29 mouse cellular contexts compared by ENCODE assay signal in the genomic region with DNA sequence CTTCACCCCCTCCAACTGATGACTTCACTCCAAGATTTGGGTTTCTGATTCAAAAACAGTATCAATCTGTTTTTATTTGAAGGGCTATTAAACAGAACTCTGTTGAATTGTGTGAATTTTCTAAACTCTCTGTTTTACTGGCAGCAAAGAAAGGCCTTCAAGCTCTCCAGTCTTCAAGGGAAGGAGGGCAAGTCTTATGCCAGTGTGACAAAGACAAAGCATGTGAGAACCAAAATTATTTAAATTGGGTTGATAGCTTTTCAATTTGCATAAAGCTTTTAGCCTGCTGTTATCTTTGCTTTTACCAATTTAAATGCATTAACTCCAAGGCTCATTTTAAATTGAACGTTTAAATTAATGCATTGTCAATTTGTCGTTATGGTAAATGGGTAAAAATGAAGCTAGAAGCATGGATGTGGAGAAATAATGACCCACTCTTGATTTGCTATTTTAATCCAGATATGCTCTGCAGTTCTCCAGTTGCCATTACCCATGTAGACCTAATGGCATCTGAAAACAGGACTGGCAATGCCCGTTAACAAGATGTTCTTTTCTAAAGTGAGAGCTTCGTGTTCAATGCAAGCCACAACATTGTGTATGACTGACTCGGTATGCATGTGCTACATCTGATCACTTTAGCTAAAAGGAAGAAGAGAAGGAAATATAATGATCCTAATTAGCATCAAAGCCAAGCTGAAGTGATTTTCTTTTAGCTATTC.
DNase-seq lines count a peak whose midpoint lies in the region; ATAC-seq and TF ChIP-seq lines count a peak whose summit lies in the region.
"Had no signal": no experiment of that assay in that cellular context is flagged by ENCODE, and none has a peak within 500 bp of the region (broad histone marks: within the 10 kb centered on the region; RNA-seq: fewer than 3 reads in every experiment).

No protein-coding gene starts in this region.

- H3K36me3 ChIP-seq in forebrain, embryonic 13.5 days (ENCODE audit: poor library complexity, severe bottlenecking): no peaks in the 10 kb centered on the region
- H3K36me3 ChIP-seq in forebrain, embryonic 11.5 days (ENCODE audit: control insufficient read depth, insufficient read depth, low read length): no peaks in the 10 kb centered on the region
- H3K36me3 ChIP-seq in forebrain, embryonic 14.5 days (ENCODE audit: control insufficient read depth, insufficient read depth, low read length): no peaks in the 10 kb centered on the region
- no peaks in the 10 kb centered on the region for H3K36me3 ChIP-seq in forebrain, postnatal 0 days (ENCODE audit: insufficient read depth)
- H3K36me3 ChIP-seq: embryonic facial prominence, embryonic 10.5 days; embryonic facial prominence, embryonic 13.5 days; G1E; heart, embryonic 12.5 days; heart, embryonic 15.5 days; hindbrain, embryonic 12.5 days; hindbrain, embryonic 15.5 days had no signal

- H3K9me3 ChIP-seq in forebrain, embryonic 13.5 days (replicated peaks): 0 out of 2 replicates have a peak, but pooled peaks cover 3% of the 10 kb centered on the region
- no peaks in the 10 kb centered on the region for H3K9me3 ChIP-seq in forebrain, embryonic 11.5 days (ENCODE audit: control insufficient read depth, low read length)
- no peaks in the 10 kb centered on the region for H3K9me3 ChIP-seq in forebrain, embryonic 14.5 days (replicated peaks; ENCODE audit: control insufficient read depth, low read length)
- no peaks in the 10 kb centered on the region for H3K9me3 ChIP-seq in forebrain, postnatal 0 days (ENCODE audit: low read length)
- H3K9me3 ChIP-seq: embryonic facial prominence, embryonic 10.5 days; embryonic facial prominence, embryonic 13.5 days; heart, embryonic 15.5 days; hindbrain, embryonic 12.5 days; hindbrain, embryonic 15.5 days had no signal

- H3K4me1 ChIP-seq in forebrain, embryonic 13.5 days: no peaks in the 10 kb centered on the region
- no peaks in the 10 kb centered on the region for H3K4me1 ChIP-seq in forebrain, embryonic 11.5 days (replicated peaks; ENCODE audit: control insufficient read depth, insufficient read depth, low read length)
- no peaks in the 10 kb centered on the region for H3K4me1 ChIP-seq in forebrain, embryonic 14.5 days (ENCODE audit: control insufficient read depth, insufficient read depth, low read length)
- H3K4me1 ChIP-seq in forebrain, postnatal 0 days (ENCODE audit: insufficient read depth): 0 out of 2 replicates have a peak, but pooled peaks cover 2% of the 10 kb centered on the region
- H3K4me1 ChIP-seq: embryonic facial prominence, embryonic 10.5 days; embryonic facial prominence, embryonic 13.5 days; heart, embryonic 12.5 days; heart, embryonic 15.5 days; hindbrain, embryonic 12.5 days; hindbrain, embryonic 15.5 days had no signal

- H3K9ac ChIP-seq in forebrain, embryonic 13.5 days: no peak overlapping the region
- no peak overlapping the region for H3K9ac ChIP-seq in forebrain, embryonic 11.5 days (ENCODE audit: low read length)
- H3K9ac ChIP-seq in forebrain, embryonic 14.5 days (ENCODE audit: low read length): no peak overlapping the region
- H3K9ac ChIP-seq in forebrain, postnatal 0 days: no peak overlapping the region
- H3K9ac ChIP-seq: embryonic facial prominence, embryonic 13.5 days; heart, embryonic 12.5 days; heart, embryonic 15.5 days; hindbrain, embryonic 12.5 days; hindbrain, embryonic 15.5 days had no signal

- H3K27ac ChIP-seq in forebrain, embryonic 13.5 days: no peak overlapping the region
- no peak overlapping the region for H3K27ac ChIP-seq in forebrain, embryonic 11.5 days (ENCODE audit: low read depth, low read length)
- no peak overlapping the region for H3K27ac ChIP-seq in forebrain, embryonic 14.5 days (ENCODE audit: low read depth, low read length)
- 0 out of 2 replicates have a peak overlapping the region, but pooled peaks have one; percentile 40 for H3K27ac ChIP-seq in forebrain, postnatal 0 days (ENCODE audit: low read depth, low read length)
- H3K27ac ChIP-seq: embryonic facial prominence, embryonic 10.5 days; embryonic facial prominence, embryonic 13.5 days; heart, embryonic 15.5 days; hindbrain, embryonic 12.5 days; hindbrain, embryonic 15.5 days had no signal

- H3K4me3 ChIP-seq in forebrain, embryonic 13.5 days: no peak overlapping the region
- H3K4me3 ChIP-seq in forebrain, embryonic 11.5 days (ENCODE audit: low read depth, low read length): no peak overlapping the region
- no peak overlapping the region for H3K4me3 ChIP-seq in forebrain, embryonic 14.5 days (ENCODE audit: low read depth, low read length)
- no peak overlapping the region for H3K4me3 ChIP-seq in forebrain, postnatal 0 days (ENCODE audit: low read depth, low read length)
- H3K4me3 ChIP-seq: embryonic facial prominence, embryonic 10.5 days; embryonic facial prominence, embryonic 13.5 days; erythroblast, embryonic 14.5 days; heart, embryonic 12.5 days; heart, embryonic 15.5 days; hindbrain, embryonic 12.5 days; hindbrain, embryonic 15.5 days had no signal

- TF ChIP-seq CTCF in forebrain, postnatal 0 days (IDR thresholded peaks at IDR 0.05; ENCODE audit: low read depth): no peak

- intact Hi-C loops in heart, postnatal 10 days (cut with DNase I): no loop called here
- intact Hi-C loops in heart, postnatal 25 days (cut with DNase I): no loop called here

- H3K27me3 ChIP-seq in forebrain, embryonic 13.5 days: no peaks in the 10 kb centered on the region
- no peaks in the 10 kb centered on the region for H3K27me3 ChIP-seq in forebrain, embryonic 11.5 days (ENCODE audit: control insufficient read depth, insufficient read depth, low read length)
- no peaks in the 10 kb centered on the region for H3K27me3 ChIP-seq in forebrain, embryonic 14.5 days (replicated peaks; ENCODE audit: control insufficient read depth, insufficient read depth, low read length)
- no peaks in the 10 kb centered on the region for H3K27me3 ChIP-seq in forebrain, postnatal 0 days (ENCODE audit: insufficient read depth, low read length)
- H3K27me3 ChIP-seq: CH12.LX; embryonic facial prominence, embryonic 13.5 days; heart, embryonic 12.5 days; heart, embryonic 15.5 days; hindbrain, embryonic 12.5 days; hindbrain, embryonic 15.5 days; Patski had no signal

- 39% methylated on average over 5 of the region's 5 CpGs for WGBS in forebrain, embryonic 13.5 days
- WGBS in forebrain, embryonic 11.5 days: 68% methylated on average over 5 of the region's 5 CpGs
- 24% methylated on average over 5 of the region's 5 CpGs for WGBS in forebrain, embryonic 14.5 days
- WGBS in forebrain, postnatal 0 days: 24% methylated on average over 5 of the region's 5 CpGs

- DNase-seq in forebrain, embryonic 11.5 days (ENCODE audit: low spot score): no peak
- DNase-seq in brain, adult 2 months (ENCODE audit: low read depth, low spot score): peak; percentile 2
- DNase-seq in forebrain, embryonic 14.5 days (ENCODE audit: low spot score): peak; percentile 55
- DNase-seq in forebrain, postnatal 0 days: peak; percentile 35
- DNase-seq in heart, postnatal 10 days: no peak
- no peak for DNase-seq in heart, postnatal 25 days (ENCODE audit: low spot score)
- DNase-seq: adrenal gland, postnatal 10 days; adrenal gland, postnatal 36 days; B cell, adult 2 months; cerebellum, adult 11-12 months; cerebellum, adult 8-10 months; cerebellum, postnatal 10 days; cerebellum, postnatal 36 days; embryo, embryonic 11 days; gastrocnemius, postnatal 25 days; heart, adult 18-20 months; heart, postnatal 14 days had no signal

- H3K4me2 ChIP-seq in forebrain, embryonic 13.5 days: no peak overlapping the region
- no peak overlapping the region for H3K4me2 ChIP-seq in forebrain, embryonic 11.5 days (ENCODE audit: low read depth, low read length, severe bottlenecking)
- H3K4me2 ChIP-seq in forebrain, embryonic 14.5 days (ENCODE audit: low read length): no peak overlapping the region
- H3K4me2 ChIP-seq in forebrain, postnatal 0 days (ENCODE audit: low read depth): no peak overlapping the region
- H3K4me2 ChIP-seq: embryonic facial prominence, embryonic 13.5 days; heart, embryonic 12.5 days; heart, embryonic 15.5 days; hindbrain, embryonic 12.5 days; hindbrain, embryonic 15.5 days had no signal

- peak; percentile 80 for ATAC-seq in forebrain, embryonic 13.5 days
- no peak; the same call in 1 of the 2 replicates for ATAC-seq in forebrain, embryonic 11.5 days (replicated peaks; ENCODE audit: low FRiP score)
- ATAC-seq in forebrain, embryonic 14.5 days: peak; percentile 73
- ATAC-seq in forebrain, postnatal 0 days: peak; percentile 78
- ATAC-seq: intestine, postnatal 0 days; Patski had no signal

Comparison
In these comparisons a context has a peak if more than half of its experiments do, and no peak if none do; other contexts are left out.
1. DNase-seq: peak in brain, adult 2 months (single experiment), forebrain, embryonic 14.5 days (single experiment) and forebrain, postnatal 0 days (single experiment); none in forebrain, embryonic 11.5 days (single experiment), heart, postnatal 10 days (0 of 2) and heart, postnatal 25 days (single experiment).